Mouse (Mus musculus): Measurements from ENCODE around the gene Dchs1. TPM values are rescaled to one million over a fixed set of nuclear protein-coding genes. Genes with fewer than 3 reads are reported as not detected.
"Not testable (repeated sequence)": the region's sequence is repeated elsewhere in the genome, so short reads cannot be mapped to it uniquely, and the experiment has no call there.

Gene Dchs1
- polyA plus RNA-seq, 1 experiment from 2014 or later: 16.5 TPM

DNA sequence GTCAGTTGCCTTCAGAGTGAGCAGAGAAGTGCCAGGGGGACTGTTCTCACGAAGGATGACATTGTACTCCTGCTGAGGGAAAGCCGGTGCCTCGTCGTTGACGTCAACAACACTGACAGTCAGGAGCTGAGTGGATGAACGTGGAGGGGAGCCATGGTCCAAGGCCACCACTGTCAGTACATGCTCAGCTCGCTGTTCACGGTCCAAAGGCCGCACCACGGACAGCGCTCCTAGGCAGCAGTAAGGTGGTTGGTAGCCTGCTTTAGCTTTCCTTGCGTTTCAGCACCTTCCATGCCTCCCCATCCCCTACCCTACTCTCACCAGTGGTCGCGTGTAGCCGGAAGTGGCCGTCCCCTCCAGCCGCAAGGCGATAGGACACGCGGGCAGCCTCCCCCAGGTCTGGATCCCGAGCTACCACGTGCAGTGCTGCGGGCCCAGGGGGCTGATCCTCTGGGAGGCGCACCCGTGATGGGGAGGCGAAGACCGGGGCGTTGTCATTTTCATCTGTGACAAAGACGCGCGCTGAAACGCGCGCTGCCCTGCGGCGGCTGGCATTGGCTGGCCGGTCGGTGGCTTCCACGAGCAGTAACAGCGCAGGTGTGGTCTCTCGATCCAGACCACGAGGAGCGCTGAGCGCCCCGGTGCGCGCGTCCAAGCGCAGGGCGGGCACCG lies 25.5 kb downstream of the Dchs1 start:
- H3K4me2 ChIP-seq: no peak overlapping the region

DNA sequence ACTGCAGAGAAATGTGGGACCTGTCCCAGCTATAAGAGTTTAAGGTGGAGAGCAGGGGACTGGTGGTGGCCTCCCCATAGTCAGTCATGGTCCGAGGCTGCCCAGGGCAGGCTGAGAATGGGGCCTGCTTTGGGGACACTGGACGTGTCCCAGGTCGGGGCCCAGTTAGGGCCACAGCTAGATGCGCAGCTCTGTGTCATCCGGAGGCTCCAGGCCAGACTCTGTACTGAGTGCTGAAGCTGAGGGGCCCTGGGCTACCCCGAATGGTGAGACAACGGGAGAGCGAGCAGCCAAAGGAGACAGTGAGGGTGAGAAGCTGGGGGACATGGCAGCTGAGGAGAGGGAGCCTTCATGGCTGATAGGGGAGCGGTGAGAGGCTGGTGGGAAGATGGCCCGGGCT lies 34.2 kb downstream of the Dchs1 start:
- Histone ChIP-seq H3K27me3 (no peaks in the 10 kb centered on the region), H3K4me3 (no peak overlapping the region), H3K9me3 (replicated peaks) (no peaks in the 10 kb centered on the region), H3K4me2 (no peak overlapping the region), H3K9ac (no peak overlapping the region), H3K4me1 (peaks cover 14% of the 10 kb centered on the region), H3K36me3 (ENCODE audit: poor library complexity, severe bottlenecking) (peaks cover 77% of the 10 kb centered on the region), H3K27ac (no peak overlapping the region)
- 88% methylated on average over 10 of the region's 10 CpGs for WGBS
- ATAC-seq: no peak

More for the DNA sequence above, 25.5 kb downstream of the Dchs1 start:
- 18% methylated on average over 46 of the region's 51 CpGs for WGBS
- Histone ChIP-seq H3K36me3 (ENCODE audit: poor library complexity, severe bottlenecking) (peaks cover 91% of the 10 kb centered on the region), H3K9ac (no peak overlapping the region), H3K9me3 (replicated peaks) (no peaks in the 10 kb centered on the region), H3K4me1 (no peaks in the 10 kb centered on the region), H3K27ac (no peak overlapping the region), H3K27me3 (peaks cover 29% of the 10 kb centered on the region), H3K4me3 (no peak overlapping the region)
- ATAC-seq: no peak

DNA sequence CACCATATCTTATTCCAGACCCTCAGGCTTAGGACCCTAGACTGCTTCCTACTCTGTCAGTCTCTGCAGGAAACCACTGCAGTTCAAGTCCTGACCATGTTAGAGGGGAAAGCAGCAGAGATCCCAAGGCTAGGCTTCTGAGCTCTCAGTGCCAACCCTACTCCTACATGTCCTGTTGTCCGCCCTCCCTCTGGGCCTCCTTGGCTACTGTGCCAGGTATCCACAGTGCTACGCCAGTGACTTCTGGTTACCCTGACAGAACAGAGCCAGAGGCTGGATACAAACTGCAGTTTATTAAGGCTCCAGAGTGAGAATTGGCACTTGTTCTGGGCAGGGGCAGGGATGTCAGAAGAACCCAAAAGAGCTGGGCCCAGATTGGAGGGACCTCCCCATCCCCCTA lies 34.7 kb downstream of the Dchs1 start:
- H3K27ac ChIP-seq: peak overlapping the region; percentile 31; the same call in 1 of the 2 replicates
- H3K4me3 ChIP-seq: no peak overlapping the region
- H3K4me2 ChIP-seq: no peak overlapping the region
- H3K36me3 ChIP-seq (ENCODE audit: poor library complexity, severe bottlenecking): peaks cover 77% of the 10 kb centered on the region
- 0 out of 2 replicates have a peak overlapping the region, but pooled peaks have one; percentile 2 for H3K9ac ChIP-seq
- no peaks in the 10 kb centered on the region for H3K27me3 ChIP-seq
- H3K9me3 ChIP-seq (replicated peaks): no peaks in the 10 kb centered on the region
- peaks cover 14% of the 10 kb centered on the region for H3K4me1 ChIP-seq
- 91% methylated on average over 2 of the region's 2 CpGs for WGBS
- ATAC-seq: peak; percentile 6

DNA sequence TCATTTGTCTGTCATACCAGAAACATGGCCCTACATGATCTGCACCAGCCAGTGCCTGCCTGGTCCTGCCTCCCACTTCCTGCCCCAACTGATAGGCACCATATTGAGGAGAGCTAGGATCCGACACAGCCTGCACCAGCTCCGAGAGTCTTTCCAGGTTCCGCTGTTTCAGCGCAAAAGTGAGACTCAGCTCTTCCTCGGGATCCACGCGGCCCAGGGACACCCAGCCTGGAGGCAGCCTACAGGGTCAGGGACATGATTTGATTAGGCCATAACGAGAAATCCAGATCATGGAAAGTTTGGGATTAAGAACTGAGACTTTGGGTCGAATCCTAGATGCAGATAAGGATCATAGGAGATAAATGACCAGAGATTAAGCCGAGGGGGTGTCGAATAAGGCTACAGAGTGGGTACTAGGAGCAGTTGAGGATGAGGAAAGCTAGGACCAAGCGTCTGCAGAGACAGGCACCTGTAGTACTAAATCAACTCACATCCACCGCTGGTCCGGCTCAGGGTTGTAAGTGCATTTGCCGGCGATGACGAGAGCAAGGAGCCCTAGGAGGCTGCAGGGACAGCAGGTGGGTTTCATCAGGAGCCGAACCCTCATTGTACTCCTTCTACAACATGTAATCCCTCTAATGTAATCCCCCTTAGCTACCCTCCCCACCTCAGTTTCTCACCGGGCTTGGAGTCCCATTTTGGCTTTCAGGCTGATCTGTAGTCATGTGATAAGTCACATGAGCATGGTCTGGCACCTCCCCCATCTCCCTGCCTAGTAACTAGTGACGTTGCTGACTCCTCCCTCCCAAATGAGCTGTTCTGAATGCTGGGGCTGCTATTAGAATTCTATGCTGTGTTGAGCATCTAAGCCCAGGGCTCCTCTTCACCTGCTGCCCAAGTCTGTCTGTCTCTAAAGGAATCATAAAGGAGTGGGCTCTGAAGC lies 35.7 kb downstream of the Dchs1 start, which contains the start of gene Tpp1:
TSS of gene Tpp1 (minus strand) at position 745 of the 943 bp plus-strand sequence.
- Histone ChIP-seq H3K36me3 (ENCODE audit: poor library complexity, severe bottlenecking) (peaks cover 77% of the 10 kb centered on the region), H3K4me2 (peak within 1 kb of the TSS; percentile 73), H3K9ac (peak within 1 kb of the TSS; percentile 74), H3K4me3 (peak within 1 kb of the TSS; percentile 52), H3K27ac (peak within 1 kb of the TSS; percentile 48; the same call in 1 of the 2 replicates), H3K27me3 (no peaks in the 10 kb centered on the region), H3K4me1 (peaks cover 14% of the 10 kb centered on the region), H3K9me3 (replicated peaks) (no peaks in the 10 kb centered on the region)
- ATAC-seq: peak; percentile 95
- 19% methylated on average over 20 of the region's 20 CpGs for WGBS

DNA sequence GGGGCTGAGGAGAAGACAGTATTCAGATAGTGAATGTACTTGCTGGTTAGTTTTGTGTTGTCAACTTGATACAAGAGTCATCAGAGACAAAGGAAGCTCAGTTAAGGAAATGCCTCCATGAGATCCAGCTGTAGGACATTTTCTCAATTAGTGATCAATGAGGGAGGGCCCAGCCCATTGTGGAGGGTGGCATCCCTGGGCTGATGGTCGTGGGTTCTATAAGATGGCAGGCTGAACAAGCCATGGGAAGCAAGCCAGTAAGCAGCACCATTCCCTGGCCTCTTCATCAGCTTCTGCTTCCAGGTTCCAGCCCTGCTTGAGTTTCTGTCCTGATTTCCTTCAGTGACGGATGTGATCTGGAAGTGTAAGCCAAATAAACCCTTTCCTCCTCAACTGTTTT lies 39.7 kb downstream of the Dchs1 start:
- Histone ChIP-seq H3K4me2 (no peak overlapping the region), H3K36me3 (ENCODE audit: poor library complexity, severe bottlenecking) (peaks cover 48% of the 10 kb centered on the region), H3K27ac (no peak overlapping the region), H3K9me3 (replicated peaks) (no peaks in the 10 kb centered on the region), H3K4me1 (peaks cover 23% of the 10 kb centered on the region), H3K9ac (no peak overlapping the region), H3K4me3 (no peak overlapping the region), H3K27me3 (no peaks in the 10 kb centered on the region)
- ATAC-seq: no peak
- 82% methylated on average over 2 of the region's 2 CpGs for WGBS

DNA sequence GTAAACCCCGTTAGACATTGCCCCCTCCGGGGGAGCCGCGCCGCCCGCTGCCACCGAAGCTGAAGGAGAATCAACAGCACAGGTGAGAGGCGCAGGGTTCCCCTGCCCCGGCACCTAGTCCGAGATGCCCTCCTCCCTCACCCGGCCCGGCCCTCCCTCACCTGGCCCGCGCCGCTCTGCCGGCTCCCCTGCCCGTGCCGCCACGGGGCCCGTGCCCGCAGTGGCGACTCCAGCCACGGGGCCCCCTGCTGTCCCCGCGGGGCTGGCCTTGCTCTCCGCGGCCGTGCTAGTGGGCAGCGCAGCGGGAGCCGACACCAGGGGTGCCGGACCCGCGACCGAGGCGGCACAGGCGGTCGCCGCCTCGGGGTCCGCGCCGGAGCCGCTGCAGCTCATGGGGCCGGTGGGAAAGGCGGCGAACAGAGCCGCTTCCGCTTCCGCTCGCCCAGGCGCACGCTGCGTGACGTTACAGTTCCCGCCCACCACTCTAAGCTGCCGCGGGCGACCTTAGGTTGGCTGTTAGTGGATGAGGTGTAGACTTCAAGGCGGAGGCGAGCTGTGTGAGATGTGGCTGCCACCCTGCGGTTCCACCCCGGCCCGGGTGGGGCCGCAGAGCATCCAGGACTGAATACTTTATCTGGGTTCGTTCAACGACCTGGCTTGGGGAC lies 43.4 kb downstream of the Dchs1 start, which contains the start of gene Taf10:
TSS of gene Taf10 (minus strand) at position 436 of the 665 bp plus-strand sequence.
- H3K9ac ChIP-seq: peak within 1 kb of the TSS; percentile 92
- H3K4me1 ChIP-seq: peaks cover 11% of the 10 kb centered on the region
- H3K9me3 ChIP-seq (replicated peaks): no peaks in the 10 kb centered on the region
- WGBS: under 1% methylated on average over 60 of the region's 67 CpGs
- ATAC-seq: peak; percentile 99
- peak within 1 kb of the TSS; percentile 79 for H3K27ac ChIP-seq
- peak within 1 kb of the TSS; percentile 91 for H3K4me2 ChIP-seq
- H3K36me3 ChIP-seq (ENCODE audit: poor library complexity, severe bottlenecking): peaks cover 65% of the 10 kb centered on the region
- peak within 1 kb of the TSS; percentile 98 for H3K4me3 ChIP-seq
- H3K27me3 ChIP-seq: no peaks in the 10 kb centered on the region

DNA sequence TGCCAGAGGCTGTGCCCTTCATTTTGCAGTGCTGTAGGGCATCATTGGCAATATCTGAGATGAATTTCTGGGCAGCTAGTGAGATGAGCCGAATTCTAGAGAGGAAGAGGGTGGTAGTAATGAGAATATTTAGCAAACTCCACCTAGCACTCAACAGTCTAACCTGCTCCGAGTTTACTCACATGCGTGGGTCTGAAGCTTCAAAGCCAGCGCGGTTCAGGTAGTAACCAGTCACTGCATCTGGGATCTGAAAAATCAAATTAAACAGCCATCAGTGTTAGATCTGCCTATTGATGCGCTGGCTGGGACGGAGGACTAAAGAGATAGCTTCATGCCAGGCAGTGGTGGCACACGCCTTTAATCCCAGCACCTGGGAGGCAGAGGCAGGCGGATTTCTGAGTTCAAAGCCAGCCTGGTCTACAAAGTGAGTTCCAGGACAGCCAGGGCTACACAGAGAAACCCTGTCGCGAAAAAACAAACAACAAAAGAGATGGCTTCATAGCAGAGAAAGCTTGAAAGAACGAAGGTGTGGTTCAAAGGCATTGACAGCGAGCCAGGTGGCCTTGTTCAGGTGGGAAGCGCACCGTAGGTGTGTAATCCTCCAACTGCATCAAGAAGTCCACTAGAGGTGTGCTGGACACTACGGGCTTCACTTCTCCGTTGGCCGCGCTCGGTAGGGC lies 44.1 kb downstream of the Dchs1 start:
- WGBS: 36% methylated on average over 20 of the region's 20 CpGs
- not testable (repeated sequence) for H3K27ac ChIP-seq, ATAC-seq

DNA sequence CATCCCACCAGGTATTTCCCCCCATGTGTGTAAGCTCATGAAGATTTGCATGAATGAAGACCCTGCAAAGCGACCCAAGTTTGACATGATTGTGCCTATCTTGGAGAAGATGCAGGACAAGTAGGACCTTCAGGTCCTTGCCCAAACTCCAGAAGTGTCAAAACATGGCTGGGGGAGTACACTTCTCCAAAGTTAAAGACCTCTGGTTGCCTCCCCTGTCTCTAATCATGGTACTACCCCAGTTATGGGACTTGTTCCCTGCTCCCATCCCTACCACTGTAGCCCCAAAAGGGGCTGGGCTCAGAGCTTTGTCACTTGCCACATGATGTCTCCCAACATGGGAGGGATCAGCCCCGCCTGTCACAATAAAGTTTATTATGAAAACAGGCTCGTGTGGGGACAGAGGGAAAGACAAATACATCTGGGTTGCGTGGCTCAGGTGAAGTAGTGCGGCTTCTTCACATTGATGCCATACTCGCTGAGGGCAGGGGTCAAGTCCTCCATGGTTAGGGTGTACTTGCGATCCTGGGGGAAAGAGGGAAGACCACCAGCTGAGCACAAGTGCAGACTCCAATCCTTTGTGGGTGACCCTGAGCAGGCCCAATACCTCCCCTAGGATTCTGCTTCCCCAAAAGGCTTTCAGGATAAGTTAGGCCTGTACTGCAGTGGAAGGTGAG lies 44.8 kb downstream of the Dchs1 start:
- H3K27ac ChIP-seq; H3K9me3 ChIP-seq (replicated peaks); H3K9ac ChIP-seq; H3K27me3 ChIP-seq; ATAC-seq: not testable (repeated sequence)
- Histone ChIP-seq H3K4me2 (peak overlapping the region; percentile 91), H3K36me3 (ENCODE audit: poor library complexity, severe bottlenecking) (peaks cover 51% of the 10 kb centered on the region), H3K4me3 (peak overlapping the region; percentile 98; the same call in 1 of the 2 replicates), H3K4me1 (peaks cover 25% of the 10 kb centered on the region)
- WGBS: 86% methylated on average over 7 of the region's 7 CpGs

More for the DNA sequence above, 44.1 kb downstream of the Dchs1 start:
- H3K4me3 ChIP-seq: peak overlapping the region; percentile 98
- peaks cover 18% of the 10 kb centered on the region for H3K4me1 ChIP-seq
- H3K9me3 ChIP-seq (replicated peaks); H3K27me3 ChIP-seq: not testable (repeated sequence)
- H3K36me3 ChIP-seq (ENCODE audit: poor library complexity, severe bottlenecking): peaks cover 58% of the 10 kb centered on the region
- peak overlapping the region; percentile 91 for H3K4me2 ChIP-seq
- H3K9ac ChIP-seq: peak overlapping the region; percentile 92

DNA sequence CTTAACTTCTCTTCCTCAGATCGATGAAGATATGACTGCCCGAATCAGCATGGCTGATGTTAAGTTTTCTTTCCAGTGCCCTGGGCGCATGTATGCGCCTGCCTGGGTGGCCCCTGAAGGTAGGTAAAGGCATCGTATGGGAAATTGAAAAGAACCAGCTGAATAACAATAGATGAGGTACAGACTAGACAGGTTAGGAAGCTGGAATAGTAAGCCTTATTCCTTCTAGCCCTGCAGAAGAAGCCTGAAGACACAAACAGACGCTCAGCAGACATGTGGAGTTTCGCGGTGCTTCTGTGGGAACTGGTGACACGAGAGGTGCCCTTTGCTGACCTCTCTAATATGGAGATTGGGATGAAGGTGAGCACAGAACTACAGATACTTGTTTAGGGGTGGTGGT lies 45.5 kb downstream of the Dchs1 start:
- Histone ChIP-seq H3K27me3 (no peaks in the 10 kb centered on the region), H3K36me3 (ENCODE audit: poor library complexity, severe bottlenecking) (peaks cover 44% of the 10 kb centered on the region), H3K9me3 (replicated peaks) (no peaks in the 10 kb centered on the region), H3K4me3 (no peak overlapping the region), H3K9ac (no peak overlapping the region), H3K27ac (no peak overlapping the region), H3K4me1 (peaks cover 32% of the 10 kb centered on the region), H3K4me2 (no peak overlapping the region)
- 89% methylated on average over 9 of the region's 9 CpGs for WGBS
- ATAC-seq: no peak

DNA sequence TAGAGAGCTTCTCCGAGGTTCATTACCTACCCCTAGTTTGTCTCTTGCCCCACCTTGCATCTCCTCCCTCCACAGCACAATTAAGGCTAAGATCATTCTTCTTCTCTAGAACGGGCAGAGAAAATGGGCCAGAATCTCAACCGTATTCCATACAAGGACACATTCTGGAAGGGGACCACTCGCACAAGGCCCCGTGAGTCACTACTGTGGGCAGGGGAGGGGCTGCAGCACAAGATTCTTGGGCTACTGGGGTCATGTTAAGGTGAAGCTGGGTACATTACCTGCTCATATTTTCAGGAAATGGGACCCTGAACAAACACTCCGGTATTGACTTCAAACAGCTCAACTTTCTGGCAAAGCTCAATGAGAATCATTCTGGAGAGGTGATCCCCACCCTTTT lies 46.6 kb downstream of the Dchs1 start:
- Histone ChIP-seq H3K27ac (no peak overlapping the region), H3K27me3 (no peaks in the 10 kb centered on the region), H3K4me2 (no peak overlapping the region), H3K9me3 (replicated peaks) (no peaks in the 10 kb centered on the region), H3K4me3 (no peak overlapping the region), H3K9ac (no peak overlapping the region), H3K36me3 (ENCODE audit: poor library complexity, severe bottlenecking) (peaks cover 34% of the 10 kb centered on the region), H3K4me1 (peaks cover 32% of the 10 kb centered on the region)
- WGBS: 88% methylated on average over 6 of the region's 6 CpGs
- no peak for ATAC-seq
